Mouse (Mus musculus) bone marrow, adult 2 months (tissue): ENCODE measurements around the gene Kcnmb3.

Experiments used
- CTCF ChIP-seq: fragments of 200-500 bp; IDR thresholded peaks from 2 replicates; pipeline ENCODE4 v1.5.1; 2011; ENCODE audit warnings: low read length, control low read depth; ENCODE audit not compliant: control insufficient read depth, insufficient read depth
- POLR2A ChIP-seq: fragments of 200-500 bp; IDR thresholded peaks from 2 replicates; pipeline ENCODE4 v1.6.1; 2011; ENCODE audit warnings: low read depth, mild to moderate bottlenecking, control low read depth, low read length, borderline replicate concordance; ENCODE audit not compliant: control insufficient read depth

DNA sequence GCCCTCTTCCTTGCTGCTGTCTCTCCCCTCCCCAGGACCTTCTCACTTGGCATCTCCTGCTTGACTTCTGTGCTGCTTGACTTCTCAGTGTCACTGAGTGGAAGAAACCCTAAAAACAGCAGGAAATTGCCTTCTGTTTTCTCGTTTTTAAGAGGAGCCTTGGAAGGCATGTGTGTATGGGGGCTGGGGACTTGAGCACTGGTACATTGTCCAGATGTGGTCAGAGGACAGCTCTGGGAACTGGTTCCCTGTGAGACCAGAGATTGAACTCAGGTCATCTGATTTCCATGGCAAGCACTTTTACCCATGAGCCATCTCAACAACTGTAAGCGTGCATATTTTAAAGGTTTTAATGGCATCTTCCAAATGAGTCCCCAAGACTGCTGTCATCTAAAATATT, 58.0 kb downstream of the Kcnmb3 start:
- no peak for TF ChIP-seq CTCF
- no peak for TF ChIP-seq POLR2A
